Mouse (Mus musculus) neural tube, embryonic 11.5 days (tissue): ENCODE data around the gene Serpinb2. TPM values are rescaled to one million over a fixed set of nuclear protein-coding genes. Genes with fewer than 3 reads are reported as not detected.

Experiments used
- ATAC-seq: fragments of 200-750 bp; cut with Nextera tagmentation; 2 replicates; pipeline ENCODE4 v1.8.0; 2017; ENCODE audit warnings: moderate number of reproducible peaks, mild to moderate bottlenecking, moderate TSS enrichment, moderate library complexity; ENCODE audit not compliant: insufficient read depth, low FRiP score, low TSS enrichment
- DNase-seq: peaks from one replicate; pipeline ENCODE4 v3.0.0-alpha.2; 2015; ENCODE audit warnings: low spot score
- H3K27ac ChIP-seq: fragments of 300-500 bp; sonication (generic); 2 replicates; pipeline ENCODE4 v1.5.1; 2014; ENCODE audit warnings: low read depth, mild to moderate bottlenecking, low read length
- H3K27me3 ChIP-seq: fragments of 300-500 bp; sonication (generic); 2 replicates; pipeline ENCODE4 v1.6.1; 2014; ENCODE audit warnings: mild to moderate bottlenecking, low read length, mixed read lengths; ENCODE audit not compliant: control insufficient read depth, insufficient read depth
- H3K36me3 ChIP-seq: fragments of 300-500 bp; sonication (generic); 2 replicates; pipeline ENCODE4 v1.6.1; 2014; ENCODE audit warnings: mild to moderate bottlenecking, low read length, moderate library complexity, mixed read lengths; ENCODE audit not compliant: control insufficient read depth, insufficient read depth
- H3K4me1 ChIP-seq: fragments of 300-500 bp; sonication (generic); 2 replicates; pipeline ENCODE4 v1.6.1; 2014; ENCODE audit warnings: low read length, mixed read lengths; ENCODE audit not compliant: control insufficient read depth, insufficient read depth
- H3K4me2 ChIP-seq: fragments of 300-500 bp; sonication (generic); 2 replicates; pipeline ENCODE4 v1.6.1; 2014; ENCODE audit warnings: low read depth, mild to moderate bottlenecking, moderate library complexity
- H3K4me3 ChIP-seq: fragments of 300-500 bp; sonication (generic); 2 replicates; pipeline ENCODE4 v1.5.1; 2014; ENCODE audit warnings: low read depth, low read length
- H3K9ac ChIP-seq: fragments of 300-500 bp; sonication (generic); 2 replicates; pipeline ENCODE4 v1.6.1; 2014; ENCODE audit warnings: mild to moderate bottlenecking, low read length
- H3K9me3 ChIP-seq: fragments of 300-500 bp; sonication (generic); 2 replicates; pipeline ENCODE4 v1.6.1; 2016; ENCODE audit warnings: low read length; ENCODE audit not compliant: control insufficient read depth
- WGBS: fragments of 180-500 bp; shearing (Covaris S2); extraction: QIAGEN DNeasy Blood & Tissue Kit; methylation state at CpG from one replicate; pipeline ENCODE4 v1.1.7; 2014; 5-methylcytosine and 5-hydroxymethylcytosine counted together
- polyA plus RNA-seq: library from polyadenylated mRNA; unstranded; fragments of >200 nt; fragmentation: Nextera tagmentation; extraction: Ambion mirVana; gene quantifications from 2 replicates; pipeline ENCODE4 v1.2.1, GENCODE M21; 2014

Gene Serpinb2
- polyA plus RNA-seq: 0.11 and 0.64 TPM in 2 replicates

DNA sequence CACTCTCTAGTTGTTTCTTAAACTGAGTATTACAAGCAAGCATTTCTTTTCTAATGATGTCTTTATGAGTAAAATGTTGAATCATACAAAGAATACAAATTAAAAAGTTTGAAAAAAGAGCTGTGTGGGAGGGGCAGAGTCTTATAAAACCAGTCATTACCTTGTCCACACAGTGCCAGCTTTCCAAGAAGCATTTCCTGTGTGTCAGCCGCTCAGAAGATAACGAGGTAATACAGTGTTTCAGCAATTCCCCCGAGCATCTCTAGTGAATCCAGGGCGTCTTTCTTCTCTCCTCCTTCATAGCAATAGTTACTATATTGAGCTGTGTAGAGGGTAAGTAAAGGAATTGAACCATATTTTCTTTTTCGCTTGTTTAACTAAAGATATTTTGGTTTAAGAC, at the start of gene Serpinb2:
Serpinb2 (plus strand) TSS at position 172 of the 400 bp plus-strand sequence.
- WGBS: 79% methylated on average over 5 of the region's 5 CpGs
- no peak within 1 kb of the TSS for H3K4me3 ChIP-seq
- no peaks in the 10 kb centered on the region for H3K36me3 ChIP-seq

DNA sequence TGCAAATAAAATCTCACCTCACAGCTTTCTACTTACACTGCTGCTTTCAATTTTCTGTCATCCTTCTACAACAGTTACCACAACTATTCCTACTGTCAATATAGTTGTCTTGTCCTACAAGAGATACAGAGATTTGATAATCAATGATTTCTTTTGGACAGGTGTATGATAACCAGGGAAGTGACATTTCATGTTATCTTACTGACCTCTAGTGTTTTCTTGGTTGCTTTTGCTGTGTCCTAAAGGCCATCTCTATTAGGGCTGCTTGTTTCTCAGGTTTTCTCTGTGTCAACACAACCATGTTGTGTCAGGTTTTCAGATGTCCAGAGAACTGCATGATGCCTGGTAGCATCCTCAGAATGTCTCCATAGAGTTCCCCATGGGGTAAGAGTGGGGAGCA, 31.3 kb upstream of the Serpinb2 start:
- no peaks in the 10 kb centered on the region for H3K27me3 ChIP-seq

More for the DNA sequence above, at the start of gene Serpinb2:
- Histone ChIP-seq H3K9ac (no peak within 1 kb of the TSS), H3K27ac (no peak within 1 kb of the TSS), H3K4me1 (no peaks in the 10 kb centered on the region), H3K4me2 (no peak within 1 kb of the TSS), H3K9me3 (no peaks in the 10 kb centered on the region), H3K27me3 (no peaks in the 10 kb centered on the region)
- DNase-seq (no peak), ATAC-seq (no peak)

DNA sequence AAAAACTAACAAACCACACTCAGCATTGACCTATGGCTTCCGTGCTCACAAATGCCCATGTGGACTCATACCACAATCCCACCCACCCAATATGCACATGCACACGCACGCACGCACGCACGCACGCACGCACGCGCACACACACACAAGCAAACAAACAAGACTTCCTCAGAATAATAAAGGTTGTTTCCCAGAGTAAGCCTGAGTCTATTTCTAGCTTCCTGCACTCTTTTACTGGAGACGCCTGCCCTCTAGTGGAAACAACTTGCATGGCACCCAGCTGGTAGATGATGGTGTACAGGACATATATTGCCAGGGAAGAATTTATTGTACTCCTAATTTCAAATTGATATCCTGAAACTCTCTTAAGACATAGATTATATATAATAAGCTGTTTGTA, 29.8 kb upstream of the Serpinb2 start:
- Histone ChIP-seq H3K4me3 (no peak overlapping the region), H3K9me3 (no peaks in the 10 kb centered on the region), H3K27ac (no peak overlapping the region), H3K9ac (no peak overlapping the region), H3K4me1 (no peaks in the 10 kb centered on the region), H3K4me2 (no peak overlapping the region), H3K36me3 (no peaks in the 10 kb centered on the region), H3K27me3 (no peaks in the 10 kb centered on the region)
- WGBS: 24% methylated on average over 11 of the region's 11 CpGs
- peak; percentile 74 for ATAC-seq
- peak; percentile 78 for DNase-seq

More for the DNA sequence above, 31.3 kb upstream of the Serpinb2 start:
- H3K4me1 ChIP-seq: no peaks in the 10 kb centered on the region
- no peak overlapping the region for H3K9ac ChIP-seq
- no peak overlapping the region for H3K4me2 ChIP-seq
- no peak for ATAC-seq
- H3K9me3 ChIP-seq: no peaks in the 10 kb centered on the region
- no peak overlapping the region for H3K27ac ChIP-seq
- H3K4me3 ChIP-seq: no peak overlapping the region
- DNase-seq: no peak
- H3K36me3 ChIP-seq: no peaks in the 10 kb centered on the region

DNA sequence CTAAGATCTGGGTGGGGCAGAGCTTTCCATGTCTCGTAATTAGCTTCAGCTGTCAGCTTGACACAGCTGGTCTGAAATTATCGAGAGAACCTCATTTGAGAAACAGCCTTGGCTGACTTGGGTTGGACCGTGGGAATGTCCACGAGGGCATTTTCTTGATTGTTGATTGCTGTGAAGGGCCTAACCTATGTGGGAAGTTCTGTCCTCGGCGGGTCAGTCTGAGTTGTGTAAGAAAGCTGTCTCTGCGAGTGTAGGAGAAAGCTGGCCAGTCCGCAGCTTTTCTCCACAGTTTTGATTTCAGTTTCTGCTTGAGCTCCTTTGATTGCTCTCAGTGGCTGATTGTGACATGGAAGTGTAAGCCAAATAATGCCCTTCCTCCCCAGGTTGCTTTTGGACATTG, 21.6 kb upstream of the Serpinb2 start:
- H3K9me3 ChIP-seq: no peaks in the 10 kb centered on the region
- no peak for DNase-seq
- no peak for ATAC-seq

DNA sequence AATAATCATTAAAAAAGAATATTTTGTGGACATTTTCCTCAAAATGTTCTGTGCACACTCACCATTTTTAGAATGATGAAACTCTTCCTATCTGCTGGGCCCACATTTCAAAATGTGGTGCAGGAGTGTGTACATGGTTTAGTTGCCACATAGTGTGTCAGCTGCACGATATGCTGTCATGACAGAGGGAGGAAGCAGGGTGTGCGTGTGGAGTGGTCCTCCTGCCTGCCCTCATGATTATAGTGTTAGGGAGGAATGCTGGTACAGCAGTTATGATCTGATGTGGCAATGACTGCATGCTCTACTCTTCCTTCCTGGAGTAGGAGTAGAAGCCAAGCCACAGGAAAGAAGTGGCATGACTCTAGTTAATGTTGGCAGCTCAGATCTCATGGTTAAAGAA, 14.4 kb upstream of the Serpinb2 start:
- no peaks in the 10 kb centered on the region for H3K36me3 ChIP-seq
- H3K4me2 ChIP-seq: no peak overlapping the region
- no peaks in the 10 kb centered on the region for H3K9me3 ChIP-seq
- H3K27me3 ChIP-seq: no peaks in the 10 kb centered on the region
- DNase-seq (no peak), ATAC-seq (no peak)
- 84% methylated on average over 2 of the region's 2 CpGs for WGBS
- H3K27ac ChIP-seq: no peak overlapping the region
- no peak overlapping the region for H3K9ac ChIP-seq
- H3K4me3 ChIP-seq: no peak overlapping the region
- no peaks in the 10 kb centered on the region for H3K4me1 ChIP-seq

More for the DNA sequence above, 21.6 kb upstream of the Serpinb2 start:
- 79% methylated on average over 8 of the region's 8 CpGs for whole genome bisulfite sequencing
- Histone ChIP-seq H3K27me3 (no peaks in the 10 kb centered on the region), H3K4me2 (no peak overlapping the region), H3K9ac (no peak overlapping the region), H3K4me3 (no peak overlapping the region), H3K27ac (no peak overlapping the region), H3K36me3 (no peaks in the 10 kb centered on the region), H3K4me1 (no peaks in the 10 kb centered on the region)

- DNase-seq: no peak
- no peaks in the 10 kb centered on the region for H3K9me3 ChIP-seq
- no peak overlapping the region for H3K4me3 ChIP-seq
- no peak overlapping the region for H3K27ac ChIP-seq
- H3K27me3 ChIP-seq: no peaks in the 10 kb centered on the region
- no peaks in the 10 kb centered on the region for H3K36me3 ChIP-seq
- no peaks in the 10 kb centered on the region for H3K4me1 ChIP-seq
- no peak overlapping the region for H3K9ac ChIP-seq
- H3K4me2 ChIP-seq: no peak overlapping the region
- ATAC-seq: no peak
These were observed 9.2 kb upstream of the Serpinb2 start for GRCm38 (mm10) chr1:107502025-107502424.

- no peak overlapping the region for H3K4me2 ChIP-seq
- ATAC-seq (no peak), DNase-seq (no peak)
- H3K27ac ChIP-seq: no peak overlapping the region
- H3K4me1 ChIP-seq: no peaks in the 10 kb centered on the region
- no peaks in the 10 kb centered on the region for H3K27me3 ChIP-seq
- 79% methylated on average over 3 of the region's 3 CpGs for WGBS
- H3K36me3 ChIP-seq: no peaks in the 10 kb centered on the region
- no peak overlapping the region for H3K9ac ChIP-seq
- no peak overlapping the region for H3K4me3 ChIP-seq
- no peaks in the 10 kb centered on the region for H3K9me3 ChIP-seq
These were observed 7.9 kb upstream of the Serpinb2 start for GRCm38 (mm10) chr1:107503294-107503693.

GRCm38 (mm10) chr1:107505898-107506562, 5.2 kb upstream of the Serpinb2 start:
- H3K36me3 ChIP-seq: no peaks in the 10 kb centered on the region
- H3K4me1 ChIP-seq: no peaks in the 10 kb centered on the region
- H3K27me3 ChIP-seq: no peaks in the 10 kb centered on the region
- no peak for DNase-seq
- no peak overlapping the region for H3K9ac ChIP-seq
- ATAC-seq: no peak
- H3K27ac ChIP-seq: no peak overlapping the region
- no peak overlapping the region for H3K4me3 ChIP-seq
- no peak overlapping the region for H3K4me2 ChIP-seq
- 90% methylated on average over 8 of the region's 8 CpGs for WGBS
- no peaks in the 10 kb centered on the region for H3K9me3 ChIP-seq
